Mouse (Mus musculus): ENCODE data around the gene Ccno. TPM values are rescaled to one million over a fixed set of nuclear protein-coding genes. Genes with fewer than 3 reads are reported as not detected.

The Ccno gene
- 0.67 and 1.4 TPM in 2 replicates for polyA plus RNA-seq (2015; fragmentation: Nextera tagmentation; extraction: Ambion mirVana)

- Histone ChIP-seq H3K4me3 (peak within 1 kb of the TSS; percentile 48), H3K27me3 (peaks cover 66% of the 10 kb centered on the region), H3K4me2 (peak within 1 kb of the TSS; percentile 94), H3K4me1 (replicated peaks) (peaks cover 35% of the 10 kb centered on the region), H3K36me3 (no peaks in the 10 kb centered on the region), H3K9me3 (no peaks in the 10 kb centered on the region), H3K27ac (replicated peaks) (no peak within 1 kb of the TSS), H3K9ac (peak within 1 kb of the TSS; percentile 38)
- WGBS = under 1% methylated on average over 47 of the region's 47 CpGs
- peak; percentile 96 for ATAC-seq (ENCODE audit: low FRiP score, low read depth)
These were observed at the start of gene Ccno for GRCm38 (mm10) chr13:112987532-112987943. Gene Ccno, plus strand, starts transcription at chr13:112987802.

DNA sequence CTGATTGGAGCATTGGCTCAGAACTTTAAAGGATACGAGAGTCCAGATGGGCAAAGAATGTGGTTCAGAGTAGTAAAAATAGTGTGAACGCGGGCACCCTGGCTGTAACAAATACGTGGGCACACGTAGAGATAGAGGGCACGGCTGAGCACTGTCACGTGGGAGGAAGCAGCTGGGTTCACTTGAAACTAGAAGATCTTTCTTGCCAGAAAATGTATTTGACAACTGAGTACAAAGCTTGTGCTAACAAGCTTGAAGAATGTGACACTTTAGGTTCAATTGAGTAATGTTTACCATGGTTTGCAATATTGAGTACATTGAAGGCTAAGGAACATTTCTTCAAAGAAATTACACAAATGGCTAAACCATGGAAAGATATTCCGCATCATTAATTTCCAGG is 49.5 kb upstream of the Ccno start:
- H3K4me3 ChIP-seq = no peak overlapping the region
- 95% methylated on average over 8 of the region's 8 CpGs for WGBS
- ATAC-seq (ENCODE audit: low FRiP score, low read depth) = no peak
- H3K27ac ChIP-seq (replicated peaks) = no peak overlapping the region
- H3K9ac ChIP-seq = no peak overlapping the region
- no peaks in the 10 kb centered on the region for H3K9me3 ChIP-seq
- H3K36me3 ChIP-seq = peaks cover 77% of the 10 kb centered on the region
- no peaks in the 10 kb centered on the region for H3K27me3 ChIP-seq
- no peak overlapping the region for H3K4me2 ChIP-seq
- no peaks in the 10 kb centered on the region for H3K4me1 ChIP-seq (replicated peaks)

GRCm38 (mm10) chr13:112941879-112942330 is 45.7 kb upstream of the Ccno start:
- no peak for ATAC-seq (ENCODE audit: low FRiP score, low read depth)

DNA sequence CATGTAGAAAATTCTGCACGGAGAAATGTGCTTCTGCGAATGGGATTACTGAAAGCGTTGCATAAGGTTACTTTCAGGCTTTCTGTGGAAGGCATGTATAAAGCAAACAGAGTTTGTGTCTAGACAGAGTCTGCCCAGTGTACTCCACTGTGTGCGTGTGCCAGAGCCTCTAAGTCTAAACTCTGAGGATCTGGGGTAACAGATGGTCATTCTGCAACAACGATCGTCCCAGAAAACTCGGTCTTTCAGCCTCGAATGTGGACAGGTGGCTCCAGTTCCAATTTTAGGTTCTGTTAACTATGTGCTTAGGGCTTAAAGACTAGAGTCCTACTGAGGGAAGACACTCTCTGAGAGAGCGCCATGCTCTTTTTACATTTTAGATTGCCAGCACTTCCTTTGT is 42.3 kb upstream of the Ccno start:
- H3K4me1 ChIP-seq (replicated peaks) = no peaks in the 10 kb centered on the region
- ATAC-seq (ENCODE audit: low FRiP score, low read depth) = no peak

More at GRCm38 (mm10) chr13:112941879-112942330, 45.7 kb upstream of the Ccno start:
- Histone ChIP-seq H3K27ac (replicated peaks) (no peak overlapping the region), H3K4me3 (no peak overlapping the region), H3K27me3 (no peaks in the 10 kb centered on the region), H3K36me3 (peaks cover 83% of the 10 kb centered on the region), H3K9me3 (no peaks in the 10 kb centered on the region), H3K9ac (no peak overlapping the region), H3K4me2 (no peak overlapping the region), H3K4me1 (replicated peaks) (no peaks in the 10 kb centered on the region)
- WGBS = 85% methylated on average over 15 of the region's 15 CpGs

GRCm38 (mm10) chr13:112945900-112946299 is 41.7 kb upstream of the Ccno start:
- no peak for ATAC-seq (ENCODE audit: low FRiP score, low read depth)
- 90% methylated on average over 6 of the region's 6 CpGs for WGBS

More for the DNA sequence above, 42.3 kb upstream of the Ccno start:
- WGBS = 94% methylated on average over 9 of the region's 9 CpGs
- Histone ChIP-seq H3K4me2 (no peak overlapping the region), H3K9ac (no peak overlapping the region), H3K27me3 (no peaks in the 10 kb centered on the region), H3K4me3 (no peak overlapping the region), H3K36me3 (peaks cover 84% of the 10 kb centered on the region), H3K9me3 (no peaks in the 10 kb centered on the region), H3K27ac (replicated peaks) (no peak overlapping the region)

GRCm38 (mm10) chr13:112954067-112954466 is 33.5 kb upstream of the Ccno start:
- no peaks in the 10 kb centered on the region for H3K4me1 ChIP-seq (replicated peaks)
- H3K27ac ChIP-seq (replicated peaks) = no peak overlapping the region
- no peak overlapping the region for H3K9ac ChIP-seq
- H3K4me2 ChIP-seq = no peak overlapping the region
- H3K4me3 ChIP-seq = no peak overlapping the region
- ATAC-seq (ENCODE audit: low FRiP score, low read depth) = no peak
- no peaks in the 10 kb centered on the region for H3K27me3 ChIP-seq
- H3K9me3 ChIP-seq = no peaks in the 10 kb centered on the region
- 92% methylated on average over 8 of the region's 8 CpGs for WGBS
- peaks cover 83% of the 10 kb centered on the region for H3K36me3 ChIP-seq

More at GRCm38 (mm10) chr13:112945900-112946299, 41.7 kb upstream of the Ccno start:
- Histone ChIP-seq H3K27me3 (no peaks in the 10 kb centered on the region), H3K4me1 (replicated peaks) (no peaks in the 10 kb centered on the region), H3K9me3 (no peaks in the 10 kb centered on the region), H3K27ac (replicated peaks) (no peak overlapping the region), H3K36me3 (peaks cover 85% of the 10 kb centered on the region), H3K4me3 (no peak overlapping the region), H3K4me2 (no peak overlapping the region), H3K9ac (no peak overlapping the region)

DNA sequence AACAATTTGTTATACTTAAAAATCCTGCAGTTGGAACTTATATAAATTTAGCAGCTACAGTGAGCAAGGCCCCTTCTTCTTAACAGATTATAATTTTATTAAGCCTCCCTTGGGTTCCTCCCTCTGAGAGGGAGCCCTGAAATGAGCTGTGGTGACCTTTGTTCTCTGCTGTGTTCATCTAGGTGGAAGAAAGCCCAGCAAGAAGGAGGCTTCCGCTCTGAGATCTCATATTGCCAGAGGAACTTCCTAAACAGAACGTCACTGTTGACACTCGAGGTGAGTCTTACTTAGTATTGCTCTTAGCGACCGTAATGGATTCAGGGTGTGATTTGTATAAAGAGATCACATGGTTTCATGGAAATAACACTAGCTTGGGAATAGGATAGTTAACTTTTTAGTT is 24.5 kb upstream of the Ccno start:
- 87% methylated on average over 5 of the region's 5 CpGs for WGBS
- H3K27ac ChIP-seq (replicated peaks) = no peak overlapping the region
- no peak overlapping the region for H3K4me3 ChIP-seq
- H3K27me3 ChIP-seq = no peaks in the 10 kb centered on the region
- no peak overlapping the region for H3K4me2 ChIP-seq
- no peaks in the 10 kb centered on the region for H3K4me1 ChIP-seq (replicated peaks)
- ATAC-seq (ENCODE audit: low FRiP score, low read depth) = no peak
- no peaks in the 10 kb centered on the region for H3K9me3 ChIP-seq
- H3K9ac ChIP-seq = no peak overlapping the region
- peaks cover 73% of the 10 kb centered on the region for H3K36me3 ChIP-seq

DNA sequence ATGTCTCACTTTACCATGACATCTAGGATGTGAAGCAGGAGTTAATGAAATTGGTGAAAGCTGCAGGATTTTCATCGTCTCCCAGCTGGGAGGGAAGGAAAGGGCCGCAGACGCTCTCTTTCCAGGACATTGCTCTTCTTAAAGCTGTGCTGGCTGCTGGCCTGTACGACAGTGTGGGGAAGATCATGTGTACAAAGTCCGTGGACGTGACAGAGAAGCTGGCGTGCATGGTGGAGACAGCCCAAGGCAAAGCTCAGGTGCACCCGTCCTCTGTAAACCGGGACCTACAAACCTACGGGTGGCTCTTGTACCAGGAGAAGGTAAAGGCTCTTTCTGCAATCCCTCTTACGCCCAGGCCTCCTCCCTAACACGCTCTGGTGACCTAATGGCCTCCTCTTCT is 23.2 kb upstream of the Ccno start:
- H3K4me2 ChIP-seq = no peak overlapping the region
- H3K27ac ChIP-seq (replicated peaks) = no peak overlapping the region
- H3K27me3 ChIP-seq = no peaks in the 10 kb centered on the region
- 93% methylated on average over 12 of the region's 12 CpGs for WGBS
- H3K9me3 ChIP-seq = no peaks in the 10 kb centered on the region
- peaks cover 78% of the 10 kb centered on the region for H3K36me3 ChIP-seq
- H3K4me3 ChIP-seq = no peak overlapping the region
- H3K4me1 ChIP-seq (replicated peaks) = no peaks in the 10 kb centered on the region
- H3K9ac ChIP-seq = no peak overlapping the region
- no peak for ATAC-seq (ENCODE audit: low FRiP score, low read depth)

GRCm38 (mm10) chr13:112967267-112967666 is 20.3 kb upstream of the Ccno start:
- Histone ChIP-seq H3K36me3 (peaks cover 61% of the 10 kb centered on the region), H3K4me2 (no peak overlapping the region), H3K27me3 (no peaks in the 10 kb centered on the region), H3K4me1 (replicated peaks) (no peaks in the 10 kb centered on the region), H3K27ac (replicated peaks) (no peak overlapping the region), H3K9ac (no peak overlapping the region), H3K9me3 (no peaks in the 10 kb centered on the region), H3K4me3 (no peak overlapping the region)
- 93% methylated on average over 5 of the region's 5 CpGs for WGBS
- ATAC-seq (ENCODE audit: low FRiP score, low read depth) = no peak

DNA sequence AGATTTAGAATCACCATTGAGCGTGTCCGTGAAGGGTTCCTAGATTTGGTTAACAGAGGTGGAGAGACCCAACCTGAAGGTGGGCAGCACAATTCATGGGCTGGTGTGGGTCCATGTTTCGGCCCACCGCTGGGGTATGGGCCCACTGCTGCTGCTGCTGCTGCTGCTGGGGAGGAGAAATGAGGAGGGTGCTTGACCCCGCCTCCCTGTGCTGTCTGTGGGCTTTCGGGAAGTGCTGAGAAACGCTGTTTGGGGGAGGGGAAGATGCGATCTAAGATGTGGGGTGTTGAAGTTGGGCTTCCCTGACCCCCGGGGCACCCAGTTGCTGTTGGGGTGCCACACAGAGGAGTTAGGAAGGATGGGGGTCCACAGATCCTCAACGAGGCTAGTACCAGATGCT is 10.9 kb upstream of the Ccno start:
- Histone ChIP-seq H3K27ac (replicated peaks) (no peak overlapping the region), H3K4me2 (no peak overlapping the region), H3K9ac (no peak overlapping the region), H3K4me3 (no peak overlapping the region), H3K9me3 (no peaks in the 10 kb centered on the region), H3K27me3 (0 out of 2 replicates have a peak, but pooled peaks cover 5% of the 10 kb centered on the region), H3K36me3 (no peaks in the 10 kb centered on the region), H3K4me1 (replicated peaks) (no peaks in the 10 kb centered on the region)
- ATAC-seq (ENCODE audit: low FRiP score, low read depth) = no peak
- WGBS = 48% methylated on average over 10 of the region's 10 CpGs

DNA sequence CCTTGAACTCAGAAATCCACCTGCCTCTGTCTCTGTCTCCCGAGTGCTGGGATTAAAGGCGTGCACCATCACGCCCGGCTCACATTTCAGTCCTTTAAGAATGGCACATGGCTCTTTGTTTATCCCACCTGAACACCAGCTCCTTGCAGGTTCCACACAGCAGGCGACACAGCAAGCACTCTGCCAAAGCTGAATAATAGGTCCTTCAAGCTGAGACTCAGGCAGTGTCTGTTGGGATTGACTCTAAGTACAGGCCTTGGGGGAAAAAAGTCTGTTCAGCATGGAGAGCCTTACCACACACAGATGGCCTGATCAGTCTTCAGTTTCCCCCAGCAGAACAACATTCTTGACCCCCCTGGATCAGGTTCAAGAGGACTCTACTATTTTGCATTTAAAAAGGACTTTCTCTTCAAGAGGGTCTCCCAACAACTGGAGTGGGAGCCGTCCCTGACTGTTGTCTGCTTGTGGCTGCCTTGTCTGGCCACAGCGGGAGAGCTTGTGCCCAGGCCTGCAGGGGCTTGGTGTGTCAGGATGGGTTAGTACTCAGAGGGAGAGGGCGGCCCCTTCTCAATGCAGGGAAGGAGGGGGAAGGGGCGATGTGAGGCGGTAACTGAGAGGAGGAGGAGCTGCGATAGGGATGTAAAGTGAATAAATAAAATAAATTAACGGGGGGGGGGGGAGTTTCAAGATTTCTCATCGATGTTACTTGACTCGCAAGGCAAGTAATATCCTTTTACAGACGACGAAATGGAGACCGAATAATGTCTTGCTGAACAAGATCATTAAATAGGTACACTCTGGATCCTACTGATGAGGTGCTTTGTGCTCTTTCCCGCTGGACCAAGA is 1.8 kb upstream of the Ccno start:
- WGBS = 4% methylated on average over 18 of the region's 18 CpGs
- H3K36me3 ChIP-seq = no peaks in the 10 kb centered on the region
- no peak overlapping the region for H3K4me2 ChIP-seq
- H3K27me3 ChIP-seq = peaks cover 57% of the 10 kb centered on the region
- no peaks in the 10 kb centered on the region for H3K9me3 ChIP-seq
- ATAC-seq (ENCODE audit: low FRiP score, low read depth) = no peak
- H3K4me3 ChIP-seq = no peak overlapping the region
- H3K9ac ChIP-seq = no peak overlapping the region
- no peak overlapping the region for H3K27ac ChIP-seq (replicated peaks)
- H3K4me1 ChIP-seq (replicated peaks) = peaks cover 35% of the 10 kb centered on the region

- peaks cover 64% of the 10 kb centered on the region for H3K27me3 ChIP-seq
- peak overlapping the region; percentile 94 for H3K4me2 ChIP-seq
- H3K9ac ChIP-seq = no peak overlapping the region
- peaks cover 35% of the 10 kb centered on the region for H3K4me1 ChIP-seq (replicated peaks)
- H3K27ac ChIP-seq (replicated peaks) = no peak overlapping the region
- H3K9me3 ChIP-seq = no peaks in the 10 kb centered on the region
- no peak for ATAC-seq (ENCODE audit: low FRiP score, low read depth)
- WGBS = 2% methylated on average over 17 of the region's 17 CpGs
- peak overlapping the region; percentile 48 for H3K4me3 ChIP-seq
- H3K36me3 ChIP-seq = no peaks in the 10 kb centered on the region
These were observed 1.1 kb upstream of the Ccno start for GRCm38 (mm10) chr13:112986451-112986950.

Measured in hindbrain, embryonic 15.5 days (tissue).